Mouse (Mus musculus) testis, adult 2 months (tissue): ENCODE data around the gene Neu2.
A peak's percentile ranks its signal among the peaks of the same experiment; 100 is the strongest.

Source experiments
- CTCF ChIP-seq: fragments of 200-500 bp; IDR thresholded peaks from 2 replicates; pipeline ENCODE4 v1.5.1; 2012; ENCODE audit warnings: low read depth, mild to moderate bottlenecking, inconsistent platforms, low read length, moderate library complexity; ENCODE audit not compliant: control insufficient read depth, insufficient read depth, insufficient replicate concordance
- POLR2A ChIP-seq: fragments of 200-500 bp; IDR thresholded peaks from 2 replicates; pipeline ENCODE4 v1.6.1; 2012; ENCODE audit warnings: low read depth, mild to moderate bottlenecking, inconsistent platforms, low read length, moderate library complexity; ENCODE audit not compliant: control insufficient read depth

- TF ChIP-seq CTCF, result peak; percentile 37; the same call in 1 of the 2 replicates
- TF ChIP-seq POLR2A, result no peak
Measured at GRCm38 (mm10) chr1:87568398-87568797, 58.7 kb downstream of the Neu2 start.
